Mouse (Mus musculus): ENCODE data around the gene Tmem30a.

Tmem30a gene

GRCm38 (mm10) chr9:79792841-79793835 lies at the start of gene Tmem30a:
TSS of gene Tmem30a (minus strand) at chr9:79793507.
- DNase-seq (ENCODE audit: low read depth, low spot score): peak; percentile 99

GRCm38 (mm10) chr9:79842615-79843014 lies 49.3 kb upstream of the Tmem30a start:
- DNase-seq (ENCODE audit: low read depth, low spot score): no peak

DNA sequence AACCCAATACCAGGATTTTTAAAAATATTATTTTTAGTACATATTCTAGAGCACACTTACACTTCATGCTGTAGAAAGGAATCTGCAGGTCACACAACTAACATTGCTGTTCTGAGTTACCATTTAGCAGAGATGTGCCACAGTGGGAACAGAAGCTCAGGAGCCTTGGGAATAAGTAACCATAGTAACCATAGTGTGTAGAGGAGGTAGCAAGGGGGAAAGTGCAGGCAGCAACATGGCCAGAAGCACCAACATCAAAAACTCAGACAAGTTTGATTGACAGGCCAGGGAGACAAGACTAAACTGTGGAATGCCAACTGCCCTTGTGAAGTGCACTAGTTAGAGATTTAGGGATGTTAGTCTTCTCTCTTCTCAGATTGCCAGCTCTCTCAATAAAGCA lies 48.7 kb upstream of the Tmem30a start:
- no peak for DNase-seq (ENCODE audit: low read depth, low spot score)

DNA sequence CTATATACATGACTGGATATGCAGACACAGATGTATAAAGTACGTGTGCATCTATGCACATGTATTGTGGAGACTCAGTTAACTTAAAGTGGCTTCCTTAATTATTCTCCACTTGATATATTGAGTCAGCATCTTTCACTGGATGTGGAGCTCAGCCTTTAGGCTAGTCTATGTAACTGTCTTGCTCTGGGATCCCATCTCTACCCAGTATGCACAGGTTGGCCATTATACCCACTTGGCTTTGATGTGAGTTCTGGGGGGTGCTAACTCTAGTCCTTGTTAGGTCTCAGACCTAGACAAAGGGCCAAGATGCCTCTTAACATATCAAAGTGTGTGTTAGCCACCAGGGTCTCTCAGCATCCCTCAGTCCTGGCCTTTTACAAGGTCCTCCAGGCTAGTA lies 38.0 kb upstream of the Tmem30a start:
- no peak for DNase-seq (ENCODE audit: low read depth, low spot score)

DNA sequence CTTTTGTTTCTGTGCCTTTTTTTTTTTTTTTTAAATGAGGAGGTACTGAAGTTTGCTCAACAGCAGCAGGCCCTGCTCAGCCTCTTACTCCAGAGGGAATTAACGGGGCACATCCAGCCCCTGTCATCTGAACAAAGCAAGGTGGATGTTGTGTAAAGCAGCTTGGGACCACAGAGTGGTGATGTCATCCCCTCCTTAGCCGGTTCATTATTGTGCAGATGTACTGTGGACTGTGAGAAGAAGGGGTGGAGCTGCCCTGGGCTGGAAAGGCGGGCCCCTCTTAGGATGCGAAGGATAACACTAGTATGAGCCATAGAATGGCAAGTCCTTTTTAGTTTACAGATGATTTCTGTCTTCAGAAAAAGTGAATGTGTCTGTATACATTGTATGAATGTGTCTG lies 37.6 kb upstream of the Tmem30a start:
- peak; percentile 44 for DNase-seq (ENCODE audit: low read depth, low spot score)

DNA sequence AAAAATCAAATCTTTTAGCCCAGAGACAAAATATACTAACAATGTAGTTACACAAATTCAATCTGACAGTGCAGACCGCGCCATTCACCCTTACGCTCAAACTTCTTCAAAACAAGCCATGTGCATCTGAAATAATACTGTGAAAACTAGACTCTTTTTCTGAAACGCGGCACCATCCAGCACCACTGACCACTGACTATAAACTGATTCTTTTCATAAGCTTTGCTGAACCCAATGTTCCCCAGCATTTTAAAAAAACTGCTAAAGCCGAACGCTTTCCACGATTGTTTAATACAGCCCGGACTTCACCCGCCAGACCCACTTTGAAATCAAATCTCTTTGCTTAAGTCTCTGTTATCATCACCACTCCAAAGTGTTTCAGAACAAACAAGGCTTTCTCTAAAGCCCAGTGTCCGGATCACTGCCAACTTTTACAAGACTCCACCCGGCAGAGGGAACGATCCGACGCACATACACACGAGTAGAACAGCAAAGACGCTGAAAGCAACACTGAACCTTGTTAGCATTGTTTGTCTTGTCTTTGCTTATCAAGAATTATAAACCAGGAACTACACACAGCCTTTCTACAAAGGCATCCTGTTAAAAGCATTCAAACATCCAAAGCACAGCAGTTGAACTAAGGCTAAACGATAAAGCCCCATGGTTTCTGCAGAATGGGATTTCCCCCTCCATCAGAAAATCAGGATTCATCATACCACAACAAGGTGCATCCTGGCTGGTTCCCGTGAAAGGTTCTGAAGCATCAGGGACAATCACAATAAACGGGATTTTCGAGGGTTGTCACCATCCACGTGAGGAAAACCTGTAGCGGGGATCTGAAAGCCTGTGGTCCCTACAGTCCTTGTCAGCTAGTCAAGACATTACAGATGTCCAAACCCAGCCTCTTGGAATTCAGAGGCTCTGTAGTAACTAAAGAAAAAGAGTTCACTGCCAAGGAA lies 36.8 kb upstream of the Tmem30a start:
- DNase-seq (ENCODE audit: low read depth, low spot score): no peak

DNA sequence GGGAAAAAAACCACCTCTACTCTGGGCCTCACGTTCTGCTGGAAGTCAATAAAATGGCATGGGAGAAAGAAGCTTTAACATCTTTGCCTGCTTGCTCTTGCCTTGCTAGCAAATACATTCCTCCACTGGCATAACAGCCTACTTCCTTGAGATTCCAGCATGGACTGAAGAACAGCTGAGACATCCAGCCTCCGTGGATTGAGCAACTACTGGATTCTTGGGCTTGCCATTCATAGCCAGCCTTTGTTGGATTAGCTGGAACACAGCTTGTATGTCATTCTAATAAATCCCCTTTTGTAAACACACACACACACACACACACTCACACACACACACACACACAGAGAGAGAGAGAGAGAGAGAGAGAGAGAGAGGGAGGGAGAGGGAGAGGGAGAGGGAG lies 33.8 kb upstream of the Tmem30a start:
- DNase-seq (ENCODE audit: low read depth, low spot score): no peak

DNA sequence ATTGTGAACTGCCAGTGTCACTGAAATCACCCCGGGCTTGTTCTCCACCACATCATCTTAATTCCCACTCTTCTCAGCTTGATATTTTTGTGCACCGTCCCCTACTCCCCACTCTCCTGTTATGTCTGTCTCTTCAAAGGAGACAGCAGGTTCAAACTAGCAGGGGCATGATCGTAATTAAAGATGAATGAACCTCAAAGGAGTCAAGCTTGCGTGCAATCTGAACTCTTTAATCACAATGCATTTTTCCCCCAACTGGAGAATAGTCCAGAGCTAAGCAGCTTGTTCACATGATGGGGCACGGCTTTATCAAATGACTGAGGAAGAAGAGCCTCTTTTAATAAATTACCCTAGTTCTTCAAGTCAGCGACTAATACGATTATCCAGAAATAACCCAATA lies 32.2 kb upstream of the Tmem30a start:
- no peak for DNase-seq (ENCODE audit: low read depth, low spot score)

DNA sequence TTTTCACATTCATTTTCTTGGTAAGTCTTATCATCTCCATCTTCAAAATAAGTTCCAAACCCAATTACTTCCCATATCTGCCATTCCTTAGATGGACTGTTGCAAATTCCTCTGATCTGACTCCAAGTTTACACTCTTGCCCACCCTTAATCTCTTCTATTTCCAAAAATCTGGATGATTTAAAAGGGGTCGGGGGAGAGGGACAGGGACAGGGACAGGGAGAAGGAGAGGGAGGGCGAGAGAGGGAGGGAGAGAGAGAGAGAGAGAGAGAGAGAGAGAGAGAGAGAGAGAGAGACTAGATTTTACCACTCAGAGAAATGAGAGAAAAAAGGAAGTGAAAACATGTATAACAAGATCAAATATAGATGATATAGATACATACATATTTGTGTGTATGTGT lies 30.5 kb upstream of the Tmem30a start:
- DNase-seq (ENCODE audit: low read depth, low spot score): no peak

GRCm38 (mm10) chr9:79823438-79823837 lies 30.1 kb upstream of the Tmem30a start:
- peak; percentile 37 for DNase-seq (ENCODE audit: low read depth, low spot score)

DNA sequence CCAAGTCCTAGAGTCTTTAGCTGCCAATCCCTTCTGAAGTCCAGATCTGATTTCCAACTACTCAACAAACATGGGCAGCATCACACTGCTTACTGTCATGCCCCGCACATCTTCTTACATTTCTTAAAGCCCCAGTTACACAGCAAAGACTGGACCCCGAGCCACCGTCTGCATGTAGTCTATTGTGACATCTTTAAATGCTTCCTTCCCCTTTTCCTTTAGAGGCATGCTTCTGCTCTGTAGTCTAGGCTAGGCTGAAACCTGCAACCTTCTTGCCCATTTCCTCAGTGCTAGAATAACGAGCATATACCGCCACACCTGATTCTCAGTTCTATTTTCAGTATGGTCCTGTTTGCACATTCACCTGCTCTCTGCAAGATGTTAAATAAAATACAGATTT lies 23.2 kb upstream of the Tmem30a start:
- no peak for DNase-seq (ENCODE audit: low read depth, low spot score)

DNA sequence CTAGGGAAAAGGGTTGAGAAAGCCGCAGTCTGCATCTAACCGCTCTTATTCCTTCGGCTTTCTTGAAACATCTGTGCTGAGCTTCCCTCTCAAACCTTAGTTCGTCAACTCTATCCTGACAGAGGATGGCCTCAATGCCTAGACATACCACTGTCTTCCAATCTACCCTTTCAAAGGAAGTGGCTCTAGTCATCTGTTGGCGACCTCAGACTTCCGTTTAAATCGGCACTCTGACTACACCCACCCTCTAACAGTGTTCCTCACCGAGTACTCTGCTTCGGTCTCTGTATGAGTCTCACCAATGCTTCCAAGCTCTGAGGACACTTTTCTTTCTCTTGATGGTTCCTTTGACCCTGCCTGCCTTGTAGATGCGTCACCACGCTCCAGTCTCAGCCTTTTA lies 22.7 kb upstream of the Tmem30a start:
- no peak for DNase-seq (ENCODE audit: low read depth, low spot score)

- no peak for DNase-seq (ENCODE audit: low read depth, low spot score)
Measured at GRCm38 (mm10) chr9:79814592-79814991, 21.3 kb upstream of the Tmem30a start.

DNA sequence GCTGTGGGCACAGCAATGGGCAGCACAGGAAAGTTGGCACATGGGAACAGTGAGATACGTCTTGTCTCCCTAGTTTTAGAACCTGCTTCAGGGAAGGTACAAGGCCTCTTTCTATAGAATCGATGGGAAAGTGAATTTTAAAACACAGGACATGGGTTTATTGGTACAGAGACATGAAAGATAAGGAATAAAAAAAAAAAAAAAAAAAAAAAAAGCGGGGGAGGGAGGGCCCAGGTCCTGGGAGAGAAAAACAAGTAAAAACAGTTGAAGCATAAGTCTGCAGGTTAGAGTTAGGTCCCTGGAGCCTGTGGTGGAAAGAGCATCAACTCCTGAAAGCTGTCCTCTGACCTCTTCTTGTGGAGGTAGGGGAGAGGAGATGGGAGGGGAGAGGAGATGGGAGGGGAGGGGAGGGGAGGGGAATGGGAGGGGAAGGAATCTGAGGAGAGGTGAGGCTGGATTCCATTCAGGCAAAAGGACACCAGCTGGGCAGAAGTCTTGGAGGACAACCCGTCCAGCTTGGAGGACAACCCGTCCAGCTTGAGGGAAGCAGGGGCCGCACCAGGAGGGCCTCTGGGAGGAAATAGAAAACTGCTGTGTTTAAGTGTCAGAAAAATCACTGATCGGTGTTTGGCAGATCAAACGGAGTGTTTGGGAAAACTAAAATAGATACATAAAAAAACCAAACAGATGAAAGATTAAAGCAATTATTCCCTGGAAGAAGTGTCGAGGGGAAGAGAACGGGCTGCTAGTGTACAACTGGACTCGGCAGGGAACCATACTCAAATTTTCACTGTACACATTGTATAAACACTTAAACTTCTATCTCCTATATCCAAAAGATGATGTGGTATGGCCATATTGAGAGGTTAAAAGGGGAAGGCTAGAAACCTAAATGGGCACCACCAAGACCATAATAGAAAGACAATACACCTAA lies 17.9 kb upstream of the Tmem30a start:
- DNase-seq (ENCODE audit: low read depth, low spot score): no peak

- no peak for DNase-seq (ENCODE audit: low read depth, low spot score)
Measured at GRCm38 (mm10) chr9:79810534-79810933, 17.2 kb upstream of the Tmem30a start.

DNA sequence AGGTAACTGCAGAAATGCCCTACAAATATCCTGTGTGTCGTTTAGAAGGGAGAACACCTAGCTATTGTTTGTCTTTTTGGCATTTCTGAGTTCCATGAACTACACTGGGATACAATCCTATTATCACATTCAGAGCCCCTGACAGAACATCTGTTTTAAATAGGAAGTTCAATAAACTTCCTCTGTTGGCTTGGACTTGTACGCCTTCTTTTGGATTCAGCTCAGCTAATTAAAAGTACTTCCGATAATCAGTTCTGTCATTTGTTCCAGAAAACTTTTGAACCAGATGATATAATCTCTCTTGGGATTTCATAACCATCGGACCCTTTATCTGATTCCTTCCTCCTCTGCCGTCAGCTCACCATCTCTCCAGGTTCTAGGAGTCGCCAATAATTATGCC lies 16.1 kb upstream of the Tmem30a start:
- no peak for DNase-seq (ENCODE audit: low read depth, low spot score)

GRCm38 (mm10) chr9:79807178-79807577 lies 13.9 kb upstream of the Tmem30a start:
- DNase-seq (ENCODE audit: low read depth, low spot score): no peak

DNA sequence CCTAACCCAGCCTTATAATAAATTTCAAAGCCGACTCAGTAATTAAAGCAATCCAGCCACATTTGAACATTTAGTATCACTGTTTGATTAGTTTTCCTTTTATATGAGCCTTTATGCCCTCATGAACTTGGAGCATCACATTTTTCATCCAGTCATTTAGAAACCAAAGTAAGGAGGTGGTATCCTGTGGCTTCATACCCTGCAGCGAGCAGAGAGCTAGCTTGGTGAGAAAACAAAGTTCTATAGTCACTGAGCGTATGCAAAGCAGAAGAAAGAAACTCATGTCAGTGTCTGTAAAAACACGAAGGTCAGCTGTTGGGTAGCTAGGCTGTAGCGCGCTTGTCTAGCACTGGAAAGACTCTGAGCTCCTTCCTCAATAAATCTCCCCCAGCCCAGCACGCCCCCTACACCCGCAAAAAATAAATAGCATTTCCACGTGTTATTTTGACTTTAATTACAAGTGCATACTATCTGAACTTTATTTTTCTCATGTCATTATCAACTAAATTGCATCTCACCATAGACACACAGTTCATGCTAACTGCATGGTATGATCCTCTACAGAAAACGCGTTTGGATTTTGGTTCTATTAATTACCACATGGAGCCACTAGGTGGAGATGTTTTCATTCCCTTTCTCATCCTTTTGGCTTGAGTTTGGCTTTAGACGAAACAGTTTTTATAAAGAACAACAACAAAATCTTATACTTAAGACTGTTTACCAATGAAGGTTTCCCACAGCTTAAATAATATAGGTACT lies 13.2 kb upstream of the Tmem30a start:
- peak; percentile 53 for DNase-seq (ENCODE audit: low read depth, low spot score)

DNA sequence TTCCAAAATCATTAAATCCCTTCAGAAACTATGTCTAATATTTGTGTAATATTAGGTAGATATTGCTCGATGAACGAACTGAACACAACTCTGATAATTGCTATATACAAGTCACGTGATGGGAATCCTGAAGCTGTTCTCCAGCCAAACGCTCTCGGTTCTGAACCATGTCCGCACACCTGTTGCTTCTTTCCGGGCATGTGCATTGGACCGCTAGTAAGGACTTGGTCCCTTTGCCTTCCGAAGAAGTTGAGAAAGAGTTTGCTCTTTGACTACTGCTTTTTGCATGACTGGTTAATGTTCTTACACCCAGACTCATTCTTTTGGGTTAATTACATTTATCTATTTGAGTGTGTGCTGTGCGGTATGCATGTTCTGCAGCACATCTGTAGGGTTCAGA lies 12.1 kb upstream of the Tmem30a start:
- no peak for DNase-seq (ENCODE audit: low read depth, low spot score)

- no peak for DNase-seq (ENCODE audit: low read depth, low spot score)
Measured at GRCm38 (mm10) chr9:79796461-79797135, 3.3 kb upstream of the Tmem30a start.
